Mouse (Mus musculus) midbrain, postnatal 0 days (tissue): Measurements from ENCODE around the gene Itpr1. TPM values are rescaled to one million over a fixed set of nuclear protein-coding genes. Genes with fewer than 3 reads are reported as not detected.

Source experiments
- ATAC-seq: fragments of 200-750 bp; cut with Nextera tagmentation; 2 replicates; pipeline ENCODE4 v1.8.0; 2017; ENCODE audit warnings: moderate number of reproducible peaks, mild to moderate bottlenecking, moderate TSS enrichment, moderate library complexity; ENCODE audit not compliant: low FRiP score
- DNase-seq: peaks from one replicate; pipeline ENCODE4 v3.0.0-alpha.2; 2015; ENCODE audit warnings: low spot score
- H3K27ac ChIP-seq: fragments of 300-500 bp; sonication (generic); 2 replicates; pipeline ENCODE4 v1.5.1; 2014; ENCODE audit warnings: low read depth, mild to moderate bottlenecking, low read length, mixed read lengths
- H3K27me3 ChIP-seq: fragments of 300-500 bp; sonication (generic); 2 replicates; pipeline ENCODE4 v1.6.1; 2014; ENCODE audit warnings: low read length, control low read depth, mixed read lengths; ENCODE audit not compliant: insufficient read depth
- H3K36me3 ChIP-seq: fragments of 300-500 bp; sonication (generic); 2 replicates; pipeline ENCODE4 v1.6.1; 2014; ENCODE audit warnings: low read length, control low read depth, mixed read lengths; ENCODE audit not compliant: insufficient read depth
- H3K4me1 ChIP-seq: fragments of 300-500 bp; sonication (generic); 2 replicates; pipeline ENCODE4 v1.6.1; 2014; ENCODE audit warnings: mild to moderate bottlenecking, control low read depth, antibody characterized with exemption, low read length, mixed read lengths; ENCODE audit not compliant: insufficient read depth
- H3K4me2 ChIP-seq: fragments of 300-500 bp; sonication (generic); 2 replicates; pipeline ENCODE4 v1.6.1; 2014; ENCODE audit warnings: low read depth, mild to moderate bottlenecking, low read length, mixed read lengths; ENCODE audit not compliant: poor library complexity, severe bottlenecking
- H3K4me3 ChIP-seq: fragments of 300-500 bp; sonication (generic); 2 replicates; pipeline ENCODE4 v1.5.1; 2014; ENCODE audit warnings: low read depth, mild to moderate bottlenecking, low read length, moderate library complexity
- H3K9ac ChIP-seq: fragments of 300-500 bp; sonication (generic); replicated peaks from 2 replicates; pipeline ENCODE4 v1.6.1; 2014; ENCODE audit warnings: mild to moderate bottlenecking, low read length, moderate library complexity, mixed read lengths; ENCODE audit not compliant: poor library complexity, severe bottlenecking
- H3K9me3 ChIP-seq: fragments of 300-500 bp; sonication (generic); 2 replicates; pipeline ENCODE4 v1.6.1; 2016; ENCODE audit warnings: low read length, control low read depth
- CTCF ChIP-seq: IDR thresholded peaks from 2 replicates; pipeline ENCODE4 v1.5.1; 2016; ENCODE audit warnings: antibody characterized with exemption, mild to moderate bottlenecking
- WGBS: fragments of 180-500 bp; shearing (Covaris S2); extraction: QIAGEN DNeasy Blood & Tissue Kit; methylation state at CpG from one replicate; pipeline ENCODE4 v1.1.7; 2014; 5-methylcytosine and 5-hydroxymethylcytosine counted together
- polyA plus RNA-seq: library from polyadenylated mRNA; unstranded; fragments of >200 nt; fragmentation: Nextera tagmentation; extraction: Ambion mirVana; gene quantifications from 2 replicates; pipeline ENCODE4 v1.2.1, GENCODE M21; 2015
- total RNA-seq: library from RNA; depleted of rRNA; stranded (reverse); fragments of >200 nt; gene quantifications from 2 replicates; pipeline ENCODE4 v1.2.3, GENCODE M21; 2014

Gene Itpr1
- total and polyA plus RNA-seq, 2 experiments from 2014 or later, result 3.3 to 23.2 TPM

DNA sequence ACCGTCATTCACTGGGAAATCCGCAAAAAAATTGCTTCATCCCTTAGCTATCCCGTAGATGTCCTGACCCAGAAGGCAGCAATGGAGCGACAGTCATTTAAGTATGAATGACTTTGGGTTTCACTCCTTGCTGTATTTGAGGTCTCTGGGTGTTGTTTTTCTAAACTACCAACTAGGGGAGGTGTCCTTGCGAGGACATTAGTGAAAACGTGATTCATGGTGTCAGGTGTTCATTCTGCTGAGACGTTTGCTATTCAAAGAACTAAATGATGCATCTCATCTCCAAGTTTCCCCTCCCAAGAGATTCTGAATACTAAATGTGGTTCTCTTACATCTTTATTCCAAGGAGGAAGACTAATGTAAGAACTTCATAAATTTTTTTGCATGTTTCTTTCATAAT is 332.0 kb downstream of the Itpr1 start:
- Histone ChIP-seq H3K36me3 (no peaks in the 10 kb centered on the region), H3K9me3 (no peaks in the 10 kb centered on the region), H3K9ac (no peak overlapping the region), H3K4me3 (no peak overlapping the region), H3K27me3 (no peaks in the 10 kb centered on the region), H3K4me1 (no peaks in the 10 kb centered on the region), H3K4me2 (no peak overlapping the region), H3K27ac (no peak overlapping the region)
- ATAC-seq, result no peak
- no peak for TF ChIP-seq CTCF
- no peak for DNase-seq
- WGBS, result 64% methylated on average over 7 of the region's 7 CpGs

DNA sequence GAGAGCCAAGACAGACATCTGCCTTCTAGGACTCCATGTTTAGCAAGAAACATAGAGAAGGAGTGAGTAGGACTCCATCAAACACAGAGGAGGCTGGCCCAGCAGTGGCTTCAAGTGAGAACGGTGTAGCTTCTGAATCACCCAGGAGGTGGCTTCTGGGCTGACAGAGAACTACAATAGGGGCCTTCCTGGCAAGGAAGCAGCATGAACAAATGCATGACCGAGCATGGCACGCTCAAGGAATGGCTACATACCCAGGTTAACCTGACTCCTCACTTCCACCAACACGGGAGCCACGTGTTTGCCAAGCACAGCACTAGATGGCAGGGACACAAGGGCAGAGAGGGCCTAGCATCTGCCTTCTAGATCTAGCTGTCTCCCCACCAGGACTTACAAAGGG is 332.6 kb downstream of the Itpr1 start:
- ATAC-seq (no peak), DNase-seq (no peak)
- H3K27ac ChIP-seq, result no peak overlapping the region
- H3K9me3 ChIP-seq, result no peaks in the 10 kb centered on the region
- no peaks in the 10 kb centered on the region for H3K4me1 ChIP-seq
- WGBS, result 59% methylated on average over 5 of the region's 5 CpGs
- H3K9ac ChIP-seq, result no peak overlapping the region
- H3K27me3 ChIP-seq, result no peaks in the 10 kb centered on the region
- no peak overlapping the region for H3K4me2 ChIP-seq
- no peak overlapping the region for H3K4me3 ChIP-seq
- no peak for TF ChIP-seq CTCF
- H3K36me3 ChIP-seq, result no peaks in the 10 kb centered on the region

- no peak overlapping the region for H3K27ac ChIP-seq
- H3K4me3 ChIP-seq, result no peak overlapping the region
- no peak overlapping the region for H3K9ac ChIP-seq
- ATAC-seq (no peak), DNase-seq (no peak)
- no peaks in the 10 kb centered on the region for H3K9me3 ChIP-seq
- no peak for TF ChIP-seq CTCF
- no peak overlapping the region for H3K4me2 ChIP-seq
- H3K4me1 ChIP-seq, result no peaks in the 10 kb centered on the region
- H3K36me3 ChIP-seq, result no peaks in the 10 kb centered on the region
- 93% methylated on average over 3 of the region's 3 CpGs for WGBS
- no peaks in the 10 kb centered on the region for H3K27me3 ChIP-seq
Observed at GRCm38 (mm10) chr6:108548413-108548812, 335.5 kb downstream of the Itpr1 start.

GRCm38 (mm10) chr6:108549495-108549935 is 336.6 kb downstream of the Itpr1 start:
- H3K36me3 ChIP-seq, result no peaks in the 10 kb centered on the region
- 76% methylated on average over 6 of the region's 6 CpGs for WGBS
- H3K9me3 ChIP-seq, result no peaks in the 10 kb centered on the region
- H3K27ac ChIP-seq, result no peak overlapping the region
- H3K27me3 ChIP-seq, result no peaks in the 10 kb centered on the region
- no peak overlapping the region for H3K9ac ChIP-seq
- DNase-seq, result no peak
- no peak for ATAC-seq
- no peak overlapping the region for H3K4me3 ChIP-seq
- no peak for TF ChIP-seq CTCF
- H3K4me2 ChIP-seq, result no peak overlapping the region
- H3K4me1 ChIP-seq, result no peaks in the 10 kb centered on the region

GRCm38 (mm10) chr6:108551725-108552620 is 339.1 kb downstream of the Itpr1 start:
- no peaks in the 10 kb centered on the region for H3K27me3 ChIP-seq
- 85% methylated on average over 12 of the region's 12 CpGs for WGBS
- H3K4me3 ChIP-seq, result no peak overlapping the region
- no peaks in the 10 kb centered on the region for H3K9me3 ChIP-seq
- H3K9ac ChIP-seq, result no peak overlapping the region
- no peak for DNase-seq
- ATAC-seq, result no peak
- TF ChIP-seq CTCF, result no peak
- no peaks in the 10 kb centered on the region for H3K36me3 ChIP-seq
- no peaks in the 10 kb centered on the region for H3K4me1 ChIP-seq
- no peak overlapping the region for H3K27ac ChIP-seq
- no peak overlapping the region for H3K4me2 ChIP-seq

DNA sequence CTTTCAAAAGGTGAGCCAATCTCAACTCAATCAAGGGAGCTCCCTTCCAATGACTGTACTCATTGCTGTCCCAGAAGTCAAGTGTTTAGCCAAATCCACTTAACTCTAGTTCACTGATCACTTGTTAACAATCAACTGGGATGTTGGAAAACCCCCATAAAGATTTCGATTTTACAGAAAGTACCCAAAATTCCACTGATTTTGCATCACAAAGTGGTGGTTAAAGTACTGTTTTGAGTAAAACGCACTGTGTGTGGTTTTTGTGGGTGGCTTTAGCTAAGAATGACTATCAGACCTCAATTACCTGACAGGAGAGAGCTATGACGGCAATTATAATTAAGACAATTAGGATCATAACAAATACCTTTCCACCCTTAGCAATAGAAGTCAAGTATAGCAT is 340.1 kb downstream of the Itpr1 start:
- DNase-seq (no peak), ATAC-seq (no peak)
- H3K27me3 ChIP-seq, result no peaks in the 10 kb centered on the region
- no peak overlapping the region for H3K9ac ChIP-seq
- H3K36me3 ChIP-seq, result no peaks in the 10 kb centered on the region
- no peak for TF ChIP-seq CTCF
- H3K27ac ChIP-seq, result no peak overlapping the region
- H3K4me3 ChIP-seq, result no peak overlapping the region
- WGBS, result 85% methylated on average over 3 of the region's 3 CpGs
- no peaks in the 10 kb centered on the region for H3K4me1 ChIP-seq
- no peaks in the 10 kb centered on the region for H3K9me3 ChIP-seq
- no peak overlapping the region for H3K4me2 ChIP-seq
